11 mouse cellular contexts compared by ENCODE assay signal in the genomic region with DNA sequence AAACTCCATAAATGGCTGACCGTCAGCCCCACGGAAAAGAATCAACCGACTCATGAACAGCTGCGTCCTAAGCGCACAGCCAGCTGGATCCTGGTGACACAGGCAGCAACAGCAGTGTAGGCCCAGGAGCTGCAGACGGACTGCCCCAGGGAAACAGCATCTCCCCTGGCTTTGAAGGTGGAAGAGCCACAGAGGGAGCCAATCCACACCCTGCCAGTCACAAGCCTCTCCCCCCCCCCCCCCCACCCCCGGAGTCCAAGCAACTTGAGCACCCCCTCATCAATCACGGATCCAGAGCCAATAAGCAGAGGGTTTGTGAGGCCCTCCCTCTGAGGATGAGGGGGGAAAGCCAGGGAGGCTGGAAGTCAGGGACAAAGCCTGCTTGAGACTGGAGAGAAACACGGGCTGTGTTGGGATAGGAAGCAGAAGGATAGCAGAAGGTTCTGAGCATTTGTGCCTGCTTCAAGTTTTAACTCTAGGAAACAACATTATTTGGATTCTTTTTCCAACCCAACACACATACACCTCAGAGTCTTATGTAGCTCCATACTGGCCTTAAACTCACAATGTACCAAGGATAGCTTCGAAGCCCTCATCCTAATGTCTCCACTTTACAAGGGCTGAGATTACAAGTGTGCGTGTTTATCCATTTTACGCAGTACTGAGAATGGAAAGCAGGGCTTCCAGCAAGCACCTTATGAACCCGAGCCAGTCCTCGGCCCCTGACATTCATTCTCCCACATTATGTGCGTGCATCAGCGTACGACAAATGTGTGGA. TPM values are rescaled to one million over a fixed set of nuclear protein-coding genes. Genes with fewer than 3 reads are reported as not detected.
DNase-seq lines count a peak whose midpoint lies in the region; ATAC-seq and TF ChIP-seq lines count a peak whose summit lies in the region.
"Had no signal": no experiment of that assay in that cellular context is flagged by ENCODE, and none has a peak within 500 bp of the region (broad histone marks: within the 10 kb centered on the region; RNA-seq: fewer than 3 reads in every experiment).

No protein-coding gene starts in this region.

- intact Hi-C loops in heart, postnatal 36 days (cut with DNase I), result no loop called here
- intact Hi-C loops in left cerebral cortex, postnatal 4 days (cut with DNase I), result no loop called here
- intact Hi-C loops in left cerebral cortex, adult 2 months (cut with DNase I), result no loop called here

- no peaks in the 10 kb centered on the region for H3K36me3 ChIP-seq in forebrain, embryonic 14.5 days (ENCODE audit: control insufficient read depth, insufficient read depth, low read length)
- H3K36me3 ChIP-seq in midbrain, postnatal 0 days (ENCODE audit: insufficient read depth, low read length), result no peaks in the 10 kb centered on the region

- peak; percentile 71; the same call in 1 of the 2 replicates for ATAC-seq in forebrain, embryonic 14.5 days
- ATAC-seq in midbrain, postnatal 0 days (ENCODE audit: low FRiP score), result peak; percentile 44; the same call in 1 of the 2 replicates

- no peaks in the 10 kb centered on the region for H3K9me3 ChIP-seq in forebrain, embryonic 14.5 days (replicated peaks; ENCODE audit: control insufficient read depth, low read length)
- no peaks in the 10 kb centered on the region for H3K9me3 ChIP-seq in midbrain, postnatal 0 days (ENCODE audit: low read length)

- H3K4me2 ChIP-seq in forebrain, embryonic 14.5 days (ENCODE audit: low read length), result no peak overlapping the region
- H3K4me2 ChIP-seq in midbrain, postnatal 0 days (ENCODE audit: low read depth, low read length, poor library complexity, severe bottlenecking), result no peak overlapping the region

- no peak overlapping the region for H3K27ac ChIP-seq in forebrain, embryonic 14.5 days (ENCODE audit: low read depth, low read length)
- H3K27ac ChIP-seq in midbrain, postnatal 0 days (ENCODE audit: low read depth, low read length), result no peak overlapping the region
- H3K27ac ChIP-seq in left cerebral cortex, adult 2 months, result no peak overlapping the region

- H3K9ac ChIP-seq in forebrain, embryonic 14.5 days (ENCODE audit: low read length), result no peak overlapping the region
- H3K9ac ChIP-seq in midbrain, postnatal 0 days (replicated peaks; ENCODE audit: low read length, poor library complexity, severe bottlenecking), result no peak overlapping the region

- H3K4me3 ChIP-seq in forebrain, embryonic 14.5 days (ENCODE audit: low read depth, low read length), result no peak overlapping the region
- H3K4me3 ChIP-seq in midbrain, postnatal 0 days (ENCODE audit: low read depth, low read length), result no peak overlapping the region
- no peak overlapping the region for H3K4me3 ChIP-seq in left cerebral cortex, adult 2 months

- 0 out of 2 replicates have a peak, but pooled peaks cover 2% of the 10 kb centered on the region for H3K4me1 ChIP-seq in forebrain, embryonic 14.5 days (ENCODE audit: control insufficient read depth, insufficient read depth, low read length)
- H3K4me1 ChIP-seq in midbrain, postnatal 0 days (ENCODE audit: insufficient read depth, low read length), result no peaks in the 10 kb centered on the region

- no peak for TF ChIP-seq CTCF in midbrain, postnatal 0 days (IDR thresholded peaks at IDR 0.05)
- TF ChIP-seq CTCF in left cerebral cortex, adult 2 months (IDR thresholded peaks at IDR 0.05), result no peak

- DNase-seq in embryo, embryonic 11 days, result peak; percentile 77
- peak; percentile 34 for DNase-seq in forebrain, embryonic 14.5 days (ENCODE audit: low spot score)
- peak; percentile 34 to 46 for DNase-seq in heart, postnatal 36 days
- peak; percentile 12 for DNase-seq in midbrain, postnatal 0 days (ENCODE audit: low spot score)
- no peak for DNase-seq in urinary bladder, postnatal 25 days (ENCODE audit: low spot score)
- no peak for DNase-seq in kidney, adult 11 months
- no peak for DNase-seq in left cerebral cortex, postnatal 4 days
- no peak for DNase-seq in left cerebral cortex, adult 2 months (ENCODE audit: extremely low spot score in 1 of 2, low spot score in 2 of 2)
- DNase-seq: thymus, postnatal 4 days had no signal

- no peaks in the 10 kb centered on the region for H3K27me3 ChIP-seq in forebrain, embryonic 14.5 days (replicated peaks; ENCODE audit: control insufficient read depth, insufficient read depth, low read length)
- no peaks in the 10 kb centered on the region for H3K27me3 ChIP-seq in midbrain, postnatal 0 days (ENCODE audit: insufficient read depth, low read length)

- WGBS in forebrain, embryonic 14.5 days, result 53% methylated on average over 17 of the region's 17 CpGs
- 56% methylated on average over 17 of the region's 17 CpGs for WGBS in midbrain, postnatal 0 days

RNA-seq across cellular contexts. Expression of a gene that starts 46.8 kb away (rescaled TPM):
- 0.48 and 0.72 TPM in 2 replicates for polyA plus RNA-seq in forebrain, embryonic 14.5 days (2014; fragmentation: Nextera tagmentation; extraction: Ambion mirVana)
- not detected for total RNA-seq in heart, postnatal 36 days (2021)
- total RNA-seq in midbrain, postnatal 0 days (2014; rRNA removed), result 1.3 and 1.4 TPM in 2 replicates
- polyA plus RNA-seq in midbrain, postnatal 0 days (2015; fragmentation: Nextera tagmentation; extraction: Ambion mirVana), result 0.91 and 1.3 TPM in 2 replicates
- total RNA-seq in left cerebral cortex, postnatal 4 days (2021), result under 1 TPM; 0.40 to 0.56 TPM
- under 1 TPM; 0.57 to 0.70 TPM for total RNA-seq in left cerebral cortex, adult 2 months (2021)
- total RNA-seq: MEL; neutrophil, adult 5-6 weeks had no signal

Comparison
In these comparisons a context has a peak if more than half of its experiments do, and no peak if none do; other contexts are left out.
1. DNase-seq: peak in embryo, embryonic 11 days (single experiment), forebrain, embryonic 14.5 days (single experiment), heart, postnatal 36 days (2 of 2) and midbrain, postnatal 0 days (single experiment); none in urinary bladder, postnatal 25 days (single experiment), kidney, adult 11 months (single experiment), left cerebral cortex, postnatal 4 days (single experiment) and left cerebral cortex, adult 2 months (0 of 2).